Mouse (Mus musculus) ES-E14 (cell line): ENCODE measurements around the gene Ucp1. TPM values are rescaled to one million over a fixed set of nuclear protein-coding genes. Genes with fewer than 3 reads are reported as not detected.

Source experiments
- DNase-seq: peaks from one replicate; pipeline ENCODE4 v3.0.0-alpha.2; 2013; ENCODE audit warnings: low read depth, low spot score
- H3K27ac ChIP-seq: 2 replicates; pipeline ENCODE4 v1.5.1; 2012; ENCODE audit warnings: low read depth, mild to moderate bottlenecking, low read length, moderate library complexity, mixed read lengths; ENCODE audit not compliant: poor library complexity, insufficient read depth, severe bottlenecking
- H3K36me3 ChIP-seq: 2 replicates; pipeline ENCODE4 v1.6.1; 2012; ENCODE audit warnings: mild to moderate bottlenecking, low read length, moderate library complexity, mixed read lengths; ENCODE audit not compliant: control insufficient read depth, poor library complexity, insufficient read depth, severe bottlenecking
- H3K4me1 ChIP-seq, 2 experiments: fragments of 150-350 bp in 1 of 2; sonication (generic) in 1 of 2; 2 replicates each; pipeline ENCODE4 v1.6.1; 2012; ENCODE audit warnings: low read length in 2 of 2, mild to moderate bottlenecking in 1 of 2, mixed read lengths in 1 of 2; ENCODE audit not compliant: control insufficient read depth in 2 of 2, insufficient read depth in 2 of 2, poor library complexity in 1 of 2
- H3K4me3 ChIP-seq, 2 experiments: fragments of 150-350 bp in 1 of 2; sonication (generic) in 1 of 2; 2 replicates each; pipeline ENCODE4 v1.5.1; 2012; ENCODE audit warnings: low read length in 2 of 2, low read depth in 1 of 2, mild to moderate bottlenecking in 1 of 2, mixed read lengths in 1 of 2; ENCODE audit not compliant: insufficient read depth in 1 of 2, poor library complexity in 1 of 2, severe bottlenecking in 1 of 2
- H3K9ac ChIP-seq: 2 replicates; pipeline ENCODE4 v1.6.1; 2012; ENCODE audit warnings: low read depth, mild to moderate bottlenecking, low read length, mixed read lengths; ENCODE audit not compliant: poor library complexity, insufficient read depth, severe bottlenecking
- H3K9me3 ChIP-seq: fragments of 150-350 bp; sonication (generic); 2 replicates; pipeline ENCODE4 v1.6.1; 2012; ENCODE audit warnings: low read depth, mild to moderate bottlenecking, low read length; ENCODE audit not compliant: control insufficient read depth, insufficient read depth
- CHD2 ChIP-seq: IDR thresholded peaks from 2 replicates; pipeline ENCODE4 v1.6.1; 2014; ENCODE audit warnings: mild to moderate bottlenecking, low read depth, low read length, inconsistent platforms
- HCFC1 ChIP-seq: IDR thresholded peaks from 2 replicates; pipeline ENCODE4 v1.6.1; 2012; ENCODE audit warnings: low read length, inconsistent platforms, borderline replicate concordance; ENCODE audit not compliant: insufficient read depth
- MAFK ChIP-seq: IDR thresholded peaks from 2 replicates; pipeline ENCODE4 v1.6.1; 2014; ENCODE audit warnings: mild to moderate bottlenecking, low read depth, low read length, inconsistent platforms; ENCODE audit not compliant: insufficient read depth
- ZC3H11A ChIP-seq: IDR thresholded peaks from 2 replicates; pipeline ENCODE4 v1.6.1; 2012; ENCODE audit warnings: low read depth, mild to moderate bottlenecking, inconsistent platforms, low read length, borderline replicate concordance
- ZNF384 ChIP-seq: IDR thresholded peaks from 2 replicates; pipeline ENCODE4 v1.6.1; 2012; ENCODE audit warnings: low read depth, low read length, inconsistent platforms
- in situ Hi-C, 2 experiments: fragments of 600-800 bp; cut with MboI; formaldehyde crosslinking; loops; one replicate each; pipeline ENCODE4 v1.15.1; 2025; ENCODE audit warnings: low sequenced_read_pairs in 2 of 2, inconsistent platforms in 1 of 2; ENCODE audit not compliant: unreplicated experiment in 2 of 2
- total RNA-seq: library from RNA; depleted of rRNA; stranded (reverse); fragments of 300-350 nt; gene quantifications from 2 replicates; pipeline ENCODE4 v1.2.3, GENCODE M21; 2012

Ucp1 gene
- total RNA-seq, 1 experiment = 0.13 TPM

GRCm38 (mm10) chr8:83274470-83274869 lies 15.7 kb upstream of the Ucp1 start:
- no peaks in the 10 kb centered on the region for H3K9me3 ChIP-seq
- in situ Hi-C loops = no loop called here
- H3K4me3 ChIP-seq = no peak overlapping the region
- H3K4me1 ChIP-seq = peaks cover 2 to 5% of the 10 kb centered on the region in 2 experiments; a peak in 1 of 4 replicates
- TF ChIP-seq CHD2 = no peak
- no peak for TF ChIP-seq MAFK
- no peak for TF ChIP-seq HCFC1
- no peak overlapping the region for H3K27ac ChIP-seq
- no peak overlapping the region for H3K9ac ChIP-seq
- H3K36me3 ChIP-seq = peaks cover 7% of the 10 kb centered on the region; the same call in 1 of the 2 replicates
- no peak for DNase-seq

- Histone ChIP-seq H3K4me1 (peaks cover 2 to 5% of the 10 kb centered on the region in 2 experiments; a peak in 1 of 4 replicates), H3K9ac (no peak overlapping the region), H3K4me3 (no peak overlapping the region), H3K9me3 (no peaks in the 10 kb centered on the region), H3K36me3 (no peaks in the 10 kb centered on the region), H3K27ac (no peak overlapping the region)
- in situ Hi-C loops = no loop called here
- no peak for DNase-seq
- no peak for TF ChIP-seq MAFK
- TF ChIP-seq HCFC1 = no peak
- no peak for TF ChIP-seq ZNF384
- TF ChIP-seq CHD2 = no peak
- TF ChIP-seq ZC3H11A = no peak
These were observed 11.7 kb upstream of the Ucp1 start for GRCm38 (mm10) chr8:83278431-83278830.

- in situ Hi-C loops = no loop called here
- Histone ChIP-seq H3K27ac (no peak overlapping the region), H3K9me3 (no peaks in the 10 kb centered on the region), H3K36me3 (no peaks in the 10 kb centered on the region), H3K9ac (no peak overlapping the region), H3K4me3 (no peak overlapping the region), H3K4me1 (peaks cover 0 to 6% of the 10 kb centered on the region in 2 experiments; a peak in 1 of 4 replicates)
- no peak for DNase-seq
- no peak for TF ChIP-seq ZC3H11A
- TF ChIP-seq HCFC1 = no peak
- no peak for TF ChIP-seq ZNF384
- no peak for TF ChIP-seq CHD2
- no peak for TF ChIP-seq MAFK
These were observed 4.8 kb upstream of the Ucp1 start for GRCm38 (mm10) chr8:83285391-83285790.

GRCm38 (mm10) chr8:83297375-83297774 lies 7.2 kb downstream of the Ucp1 start:
- Histone ChIP-seq H3K36me3 (no peaks in the 10 kb centered on the region), H3K9ac (no peak overlapping the region), H3K27ac (no peak overlapping the region), H3K4me3 (no peak overlapping the region), H3K9me3 (no peaks in the 10 kb centered on the region), H3K4me1 (0 out of 4 replicates have a peak, but pooled peaks cover 0 to 2% of the 10 kb centered on the region in 2 experiments)
- no peak for TF ChIP-seq HCFC1
- no peak for TF ChIP-seq ZC3H11A
- TF ChIP-seq MAFK = no peak
- TF ChIP-seq CHD2 = no peak
- TF ChIP-seq ZNF384 = no peak
- DNase-seq = no peak
- in situ Hi-C loops = no loop called here

GRCm38 (mm10) chr8:83300135-83300534 lies 10.0 kb downstream of the Ucp1 start:
- no peak overlapping the region for H3K9ac ChIP-seq
- H3K4me1 ChIP-seq = peaks cover 0 to under 1% of the 10 kb centered on the region in 2 experiments; a peak in 1 of 4 replicates
- in situ Hi-C loops = no loop called here
- no peaks in the 10 kb centered on the region for H3K9me3 ChIP-seq
- H3K36me3 ChIP-seq = no peaks in the 10 kb centered on the region
- no peak overlapping the region for H3K4me3 ChIP-seq
- no peak overlapping the region for H3K27ac ChIP-seq
- no peak for DNase-seq
- TF ChIP-seq ZNF384 (no peak), ZC3H11A (0 out of 2 replicates have a peak, but pooled peaks have one; percentile 23)
